Mouse (Mus musculus) MEL (cell line): Measurements from ENCODE around the gene Eid3. TPM values are rescaled to one million over a fixed set of nuclear protein-coding genes. Genes with fewer than 3 reads are reported as not detected.

Experiments used
- DNase-seq: peaks from one replicate; pipeline ENCODE4 v3.0.0; 2011; ENCODE audit warnings: low read depth, low spot score
- H3K27ac ChIP-seq: 2 replicates; pipeline ENCODE4 v1.5.1; 2012; ENCODE audit warnings: low read depth, mild to moderate bottlenecking, control low read depth, low read length, moderate library complexity; ENCODE audit not compliant: control insufficient read depth
- H3K27me3 ChIP-seq, 2 experiments: fragments of 150-350 bp in 1 of 2; sonication (generic) in 1 of 2; 2 replicates each; pipeline ENCODE4 v1.6.1; 2012; ENCODE audit warnings: low read length in 2 of 2, mild to moderate bottlenecking in 2 of 2, improper control_type of control experiment in 1 of 2, moderate library complexity in 1 of 2; ENCODE audit not compliant: insufficient read depth in 2 of 2, control insufficient read depth in 1 of 2
- H3K36me3 ChIP-seq, 2 experiments: 2 replicates each; pipeline ENCODE4 v1.6.1; 2012 to 2014; ENCODE audit warnings: low read length in 2 of 2, improper control_type of control experiment in 1 of 2, inconsistent platforms in 1 of 2, mild to moderate bottlenecking in 1 of 2; ENCODE audit not compliant: insufficient read depth in 2 of 2, control insufficient read depth in 1 of 2
- H3K4me1 ChIP-seq, 2 experiments: fragments of 150-350 bp in 1 of 2; sonication (generic) in 1 of 2; 2 replicates each; pipeline ENCODE4 v1.6.1; 2012; ENCODE audit warnings: low read length in 2 of 2, improper control_type of control experiment in 1 of 2, mild to moderate bottlenecking in 1 of 2; ENCODE audit not compliant: insufficient read depth in 2 of 2, control insufficient read depth in 1 of 2
- H3K4me3 ChIP-seq, 2 experiments: fragments of 150-350 bp in 1 of 2; sonication (generic) in 1 of 2; 2 replicates each; pipeline ENCODE4 v1.5.1; 2012; ENCODE audit warnings: low read depth in 2 of 2, low read length in 2 of 2, mild to moderate bottlenecking in 2 of 2, moderate library complexity in 2 of 2, control low read depth in 1 of 2, improper control_type of control experiment in 1 of 2; ENCODE audit not compliant: control insufficient read depth in 1 of 2, insufficient read depth in 1 of 2
- H3K79me2 ChIP-seq: 2 replicates; pipeline ENCODE4 v1.6.1; 2012; ENCODE audit warnings: mild to moderate bottlenecking, low read length, moderate library complexity; ENCODE audit not compliant: control insufficient read depth, poor library complexity, insufficient read depth
- H3K9ac ChIP-seq: 2 replicates; pipeline ENCODE4 v1.6.1; 2012; ENCODE audit warnings: low read depth, mild to moderate bottlenecking, control low read depth, low read length, moderate library complexity; ENCODE audit not compliant: control insufficient read depth, poor library complexity, severe bottlenecking
- H3K9me3 ChIP-seq: fragments of 150-350 bp; sonication (generic); replicated peaks from 2 replicates; pipeline ENCODE4 v1.6.1; 2012; ENCODE audit warnings: mild to moderate bottlenecking, low read length, improper control_type of control experiment, moderate library complexity; ENCODE audit not compliant: insufficient read depth
- BHLHE40 ChIP-seq: IDR thresholded peaks from 2 replicates; pipeline ENCODE4 v1.6.1; 2012; ENCODE audit warnings: low read depth, mild to moderate bottlenecking, inconsistent platforms, low read length, improper control_type of control experiment, borderline replicate concordance
- CHD1 ChIP-seq: IDR thresholded peaks from 2 replicates; pipeline ENCODE4 v1.6.1; 2012; ENCODE audit warnings: low read depth, mild to moderate bottlenecking, inconsistent platforms, low read length, improper control_type of control experiment
- CHD2 ChIP-seq: IDR thresholded peaks from 2 replicates; pipeline ENCODE4 v1.6.1; 2011; ENCODE audit warnings: low read length, improper control_type of control experiment
- CTCF ChIP-seq, 3 experiments: IDR thresholded peaks in 2 of 3; conservative IDR thresholded peaks in 1 of 3; 2 replicates each; pipeline ENCODE4 v1.5.1; 2011 to 2012; ENCODE audit warnings: low read length in 3 of 3, low read depth in 2 of 3, mild to moderate bottlenecking in 2 of 3, improper control_type of control experiment in 1 of 3, inconsistent platforms in 1 of 3, mixed read lengths in 1 of 3, moderate library complexity in 1 of 3; ENCODE audit not compliant: control insufficient read depth in 1 of 3, insufficient read depth in 1 of 3, poor library complexity in 1 of 3, severe bottlenecking in 1 of 3
- E2F4 ChIP-seq: IDR thresholded peaks from 2 replicates; pipeline ENCODE4 v1.6.1; 2011; ENCODE audit warnings: low read depth, low read length, improper control_type of control experiment, borderline replicate concordance
- ELF1 ChIP-seq: IDR thresholded peaks from 2 replicates; pipeline ENCODE4 v1.6.1; 2014; ENCODE audit warnings: low read depth, mild to moderate bottlenecking, inconsistent platforms, low read length, improper control_type of control experiment, moderate library complexity
- EP300 ChIP-seq, 2 experiments: IDR thresholded peaks; 2 replicates each; pipeline ENCODE4 v1.6.1; 2011; ENCODE audit warnings: improper control_type of control experiment in 2 of 2, low read length in 2 of 2, low read depth in 1 of 2, mild to moderate bottlenecking in 1 of 2
- ETS1 ChIP-seq: IDR thresholded peaks from 2 replicates; pipeline ENCODE4 v1.6.1; 2012; ENCODE audit warnings: low read depth, mild to moderate bottlenecking, inconsistent platforms, low read length, improper control_type of control experiment, moderate library complexity
- HCFC1 ChIP-seq: IDR thresholded peaks from 2 replicates; pipeline ENCODE4 v1.6.1; 2012; ENCODE audit warnings: low read depth, mild to moderate bottlenecking, inconsistent platforms, low read length, improper control_type of control experiment, moderate library complexity
- MAX ChIP-seq: IDR thresholded peaks from 2 replicates; pipeline ENCODE4 v1.6.1; 2011; ENCODE audit warnings: low read length, improper control_type of control experiment
- MAZ ChIP-seq: IDR thresholded peaks from 2 replicates; pipeline ENCODE4 v1.6.1; 2012; ENCODE audit warnings: low read depth, mild to moderate bottlenecking, inconsistent platforms, low read length, improper control_type of control experiment
- MXI1 ChIP-seq: IDR thresholded peaks from 2 replicates; pipeline ENCODE4 v1.6.1; 2011; ENCODE audit warnings: mild to moderate bottlenecking, low read depth, low read length, improper control_type of control experiment
- MYB ChIP-seq: IDR thresholded peaks from 2 replicates; pipeline ENCODE4 v1.6.1; 2011; ENCODE audit warnings: mild to moderate bottlenecking, low read depth, low read length, improper control_type of control experiment
- MYC ChIP-seq: IDR thresholded peaks from 2 replicates; pipeline ENCODE4 v1.6.1; 2011; ENCODE audit warnings: low read depth, mild to moderate bottlenecking, low read length, improper control_type of control experiment, moderate library complexity
- NRF1 ChIP-seq: IDR thresholded peaks from 2 replicates; pipeline ENCODE4 v1.6.1; 2014; ENCODE audit warnings: low read depth, mild to moderate bottlenecking, inconsistent platforms, low read length, improper control_type of control experiment, moderate library complexity; ENCODE audit not compliant: poor library complexity, insufficient read depth, severe bottlenecking
- POLR2AphosphoS2 ChIP-seq: IDR thresholded peaks from 2 replicates; pipeline ENCODE4 v1.6.1; 2011; ENCODE audit warnings: low read length, improper control_type of control experiment
- POLR2AphosphoS5 ChIP-seq: IDR thresholded peaks from 2 replicates; pipeline ENCODE4 v1.6.1; 2012; ENCODE audit warnings: low read depth, borderline replicate concordance, mild to moderate bottlenecking, inconsistent platforms, low read length, moderate library complexity, mixed read lengths
- SIN3A ChIP-seq: IDR thresholded peaks from 2 replicates; pipeline ENCODE4 v1.6.1; 2012; ENCODE audit warnings: low read length, improper control_type of control experiment, inconsistent platforms
- TBP ChIP-seq: IDR thresholded peaks from 2 replicates; pipeline ENCODE4 v1.8.0; 2011; ENCODE audit warnings: low read depth, low read length, improper control_type of control experiment
- UBTF ChIP-seq: IDR thresholded peaks from 2 replicates; pipeline ENCODE4 v1.6.1; 2012; ENCODE audit warnings: low read depth, mild to moderate bottlenecking, inconsistent platforms, low read length, improper control_type of control experiment, moderate library complexity, borderline replicate concordance; ENCODE audit not compliant: insufficient read depth
- USF2 ChIP-seq, 2 experiments: IDR thresholded peaks; 2 replicates each; pipeline ENCODE4 v1.6.1; 2011 to 2012; ENCODE audit warnings: improper control_type of control experiment in 2 of 2, low read length in 2 of 2, borderline replicate concordance in 1 of 2, inconsistent platforms in 1 of 2, low read depth in 1 of 2, mild to moderate bottlenecking in 1 of 2; ENCODE audit not compliant: insufficient read depth in 1 of 2
- polyA plus RNA-seq, 2 experiments: library from polyadenylated mRNA; stranded (reverse) in 1 of 2; unstranded in 1 of 2; fragments of >175 nt in 1 of 2; fragments of >200 nt in 1 of 2; gene quantifications; 2 replicates each; pipeline versions ENCODE4 v1.2.1 to v1.2.4; 2012; ENCODE audit warnings: low replicate concordance in 2 of 2, low read depth in 1 of 2; ENCODE audit not compliant: insufficient read length in 2 of 2, insufficient read depth in 1 of 2, missing spikeins in 1 of 2
- total RNA-seq: library from RNA; depleted of rRNA; stranded (reverse); fragments of 300-350 nt; gene quantifications from 2 replicates; pipeline ENCODE4 v1.2.3, GENCODE M21; 2012

The Eid3 gene
- total and polyA plus RNA-seq, 3 experiments = 1.2 to 1.3 TPM; not detected in 1

- Histone ChIP-seq H3K9me3 (no peaks in the 10 kb centered on the region), H3K36me3 (no peaks in the 10 kb centered on the region), H3K27me3 (peaks cover 0 to 2% of the 10 kb centered on the region in 2 experiments; a peak in 2 of 4 replicates), H3K9ac (no peak overlapping the region), H3K4me1 (peaks cover 0 to 3% of the 10 kb centered on the region in 2 experiments; a peak in 2 of 4 replicates), H3K4me3 (no peak overlapping the region), H3K79me2 (no peaks in the 10 kb centered on the region), H3K27ac (no peak overlapping the region)
- DNase-seq = no peak
- TF ChIP-seq TBP (no peak), CHD2 (no peak), MYB (no peak), BHLHE40 (no peak), CHD1 (no peak), POLR2AphosphoS5 (no peak), E2F4 (no peak), MAX (no peak)
Measured at GRCm38 (mm10) chr10:82823108-82823778, 43.2 kb upstream of the Eid3 start.

- no peaks in the 10 kb centered on the region for H3K79me2 ChIP-seq
- H3K27ac ChIP-seq = no peak overlapping the region
- H3K9me3 ChIP-seq = no peaks in the 10 kb centered on the region
- H3K36me3 ChIP-seq = no peaks in the 10 kb centered on the region
- H3K4me1 ChIP-seq = peaks cover 0 to 3% of the 10 kb centered on the region in 2 experiments; a peak in 2 of 4 replicates
- H3K4me3 ChIP-seq = no peak overlapping the region
- peaks cover 0 to 2% of the 10 kb centered on the region in 2 experiments; a peak in 2 of 4 replicates for H3K27me3 ChIP-seq
- DNase-seq = no peak
- no peak overlapping the region for H3K9ac ChIP-seq
- TF ChIP-seq MAZ (no peak), MXI1 (no peak), EP300 (IDR thresholded peaks at IDR 0.05; ENCODE audit: low read depth in 1 of 2, low read length in 2 of 2) (no peak), HCFC1 (no peak), TBP (no peak)
Measured at GRCm38 (mm10) chr10:82823779-82824177, 42.6 kb upstream of the Eid3 start.

- no peak for DNase-seq
- H3K4me3 ChIP-seq = no peak overlapping the region
- H3K4me1 ChIP-seq = peaks cover 0 to 3% of the 10 kb centered on the region in 2 experiments; a peak in 2 of 4 replicates
Measured at GRCm38 (mm10) chr10:82824541-82824940, 41.9 kb upstream of the Eid3 start.

More at GRCm38 (mm10) chr10:82824541-82824940, 41.9 kb upstream of the Eid3 start:
- H3K27ac ChIP-seq = no peak overlapping the region
- no peaks in the 10 kb centered on the region for H3K9me3 ChIP-seq
- no peak overlapping the region for H3K9ac ChIP-seq
- H3K27me3 ChIP-seq = peaks cover 0 to 2% of the 10 kb centered on the region in 2 experiments; a peak in 2 of 4 replicates
- TF ChIP-seq USF2 (IDR thresholded peaks at IDR 0.05; ENCODE audit: borderline replicate concordance in 1 of 2, insufficient read depth in 1 of 2, low read depth in 1 of 2, low read length in 2 of 2) (no peak), ETS1 (no peak), UBTF (no peak), SIN3A (no peak), TBP (no peak), MYC (no peak), CTCF (IDR thresholded peaks at IDR 0.05 in 2 of 3, conservative IDR thresholded peaks at IDR 0.05 in 1 of 3; ENCODE audit: control insufficient read depth in 1 of 3, insufficient read depth in 1 of 3, low read depth in 2 of 3, low read length in 3 of 3, poor library complexity in 1 of 3, severe bottlenecking in 1 of 3) (no peak), BHLHE40 (no peak), POLR2AphosphoS2 (no peak), E2F4 (no peak), ELF1 (no peak), NRF1 (no peak), MAX (no peak)
- H3K79me2 ChIP-seq = no peaks in the 10 kb centered on the region
- no peaks in the 10 kb centered on the region for H3K36me3 ChIP-seq
